Mouse (Mus musculus) testis, postnatal 14 days (tissue): ENCODE data around the gene Alg3.

Experiments used
- DNase-seq: peaks from one replicate; pipeline ENCODE4 v3.0.0; 2021; ENCODE audit warnings: low spot score

The Alg3 gene

GRCm38 (mm10) chr16:20604705-20605104, 6.8 kb downstream of the Alg3 start:
- DNase-seq, result no peak

- DNase-seq, result no peak
Measured at GRCm38 (mm10) chr16:20600511-20600910, 11.0 kb downstream of the Alg3 start.

- DNase-seq, result no peak
Measured at GRCm38 (mm10) chr16:20596687-20597441, 14.7 kb downstream of the Alg3 start.

- no peak for DNase-seq
Measured at GRCm38 (mm10) chr16:20595737-20596136, 15.8 kb downstream of the Alg3 start.

GRCm38 (mm10) chr16:20595060-20595673, 16.4 kb downstream of the Alg3 start:
- no peak for DNase-seq

- DNase-seq, result no peak
Measured at GRCm38 (mm10) chr16:20591076-20591705, 20.3 kb downstream of the Alg3 start.

- DNase-seq, result no peak
Measured at GRCm38 (mm10) chr16:20590680-20591038, 20.9 kb downstream of the Alg3 start.

- no peak for DNase-seq
Measured at GRCm38 (mm10) chr16:20589939-20590679, 21.4 kb downstream of the Alg3 start.

GRCm38 (mm10) chr16:20589366-20589938, 22.1 kb downstream of the Alg3 start, which contains the start of gene Vwa5b2:
Vwa5b2 (plus strand) TSS chr16:20589471.
- no peak for DNase-seq

GRCm38 (mm10) chr16:20565075-20565474, 46.5 kb downstream of the Alg3 start:
- DNase-seq, result no peak

- no peak for DNase-seq
Measured at GRCm38 (mm10) chr16:20557381-20557780, 54.2 kb downstream of the Alg3 start.
